Mouse (Mus musculus): ENCODE results near the gene Fam53b.

Fam53b gene

DNA sequence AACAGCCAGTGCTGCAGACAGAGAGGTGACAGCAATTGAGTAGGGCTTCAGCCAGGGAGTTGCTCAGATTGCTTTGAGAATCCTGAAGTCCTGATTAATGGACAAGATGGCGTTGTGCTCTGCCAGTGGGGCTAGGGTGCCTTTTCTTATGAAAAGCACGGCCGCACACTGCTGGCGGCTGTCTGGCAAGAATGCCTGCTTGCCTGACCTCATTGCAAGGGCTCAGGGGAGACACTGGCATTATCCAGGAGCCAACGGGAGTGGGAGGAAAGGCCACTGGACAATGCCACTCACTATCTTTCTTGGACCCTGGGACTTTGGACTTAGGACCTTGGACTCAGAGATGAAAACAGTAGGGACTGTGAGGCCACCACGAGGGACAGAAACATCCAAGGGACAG is 80.2 kb downstream of the Fam53b start:
- DNase-seq = no peak

DNA sequence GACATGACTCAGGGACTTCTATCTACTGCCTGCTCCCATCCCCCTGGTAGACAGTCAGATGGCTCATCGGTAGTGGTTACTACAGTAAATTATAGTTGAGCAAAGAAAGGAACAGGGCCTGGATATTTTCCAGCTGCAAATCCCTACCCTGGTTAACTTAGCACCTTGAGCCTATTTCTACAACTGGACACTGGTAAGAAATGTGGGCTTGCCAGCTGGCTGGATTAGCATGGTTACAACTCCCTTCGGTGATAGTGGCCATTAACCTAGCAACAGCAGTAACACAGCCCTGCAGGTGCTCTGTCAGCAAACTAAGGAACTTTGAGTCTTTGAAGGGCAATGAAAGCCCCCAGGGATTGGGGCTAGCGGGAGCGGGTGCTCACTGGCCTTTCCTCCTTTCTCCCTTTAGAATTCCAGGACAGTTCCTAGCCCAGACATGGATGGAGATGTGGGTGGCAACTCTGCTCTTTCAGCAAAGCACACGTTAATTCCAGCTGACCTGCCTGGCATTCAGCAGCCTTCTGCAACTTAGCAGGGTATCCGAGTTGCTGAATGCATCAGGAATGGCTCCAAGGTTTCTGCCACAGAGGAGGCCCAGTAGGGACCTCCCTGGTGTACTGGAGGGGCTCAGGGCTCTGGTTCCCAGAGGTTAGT is 81.4 kb downstream of the Fam53b start:
- no peak for DNase-seq

DNA sequence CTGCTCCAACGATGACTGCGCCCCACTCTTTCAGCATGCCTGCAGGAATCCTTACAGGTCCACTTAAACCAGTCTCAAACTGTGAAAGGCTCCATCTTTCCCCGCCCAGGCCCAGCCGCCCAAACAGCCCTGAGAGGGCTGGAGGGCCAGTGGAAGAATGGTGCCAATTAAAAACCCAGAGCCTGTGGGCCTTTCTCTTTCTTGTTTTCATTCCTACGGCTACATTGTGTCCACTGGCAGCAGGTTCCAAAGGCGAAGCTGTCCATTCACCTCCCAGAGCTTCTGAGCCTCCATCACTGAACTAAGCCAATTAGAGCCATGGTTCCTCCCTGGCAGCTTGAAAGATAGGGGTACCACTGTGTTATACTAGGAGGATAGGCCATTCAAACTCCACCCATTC is 82.1 kb downstream of the Fam53b start:
- DNase-seq = no peak

DNA sequence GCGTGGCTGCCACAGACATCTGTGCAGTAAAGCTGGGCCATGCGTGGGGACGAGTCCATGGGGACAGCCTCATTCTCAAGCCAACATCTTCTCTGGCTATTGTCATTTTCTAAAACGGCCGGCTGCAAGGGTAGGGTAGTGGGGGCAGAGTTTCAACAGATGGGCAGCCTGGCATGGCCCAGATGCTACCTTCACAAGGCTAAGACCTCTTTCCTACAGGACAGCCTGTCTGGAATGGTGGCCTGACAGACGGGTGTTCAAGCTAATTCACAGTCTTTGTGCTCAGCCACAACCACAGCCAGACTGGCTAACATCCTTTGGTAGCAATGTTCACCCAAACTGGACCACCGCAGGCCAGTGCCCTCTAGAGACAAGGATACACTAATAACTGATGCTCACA is 83.2 kb downstream of the Fam53b start:
- no peak for DNase-seq

DNA sequence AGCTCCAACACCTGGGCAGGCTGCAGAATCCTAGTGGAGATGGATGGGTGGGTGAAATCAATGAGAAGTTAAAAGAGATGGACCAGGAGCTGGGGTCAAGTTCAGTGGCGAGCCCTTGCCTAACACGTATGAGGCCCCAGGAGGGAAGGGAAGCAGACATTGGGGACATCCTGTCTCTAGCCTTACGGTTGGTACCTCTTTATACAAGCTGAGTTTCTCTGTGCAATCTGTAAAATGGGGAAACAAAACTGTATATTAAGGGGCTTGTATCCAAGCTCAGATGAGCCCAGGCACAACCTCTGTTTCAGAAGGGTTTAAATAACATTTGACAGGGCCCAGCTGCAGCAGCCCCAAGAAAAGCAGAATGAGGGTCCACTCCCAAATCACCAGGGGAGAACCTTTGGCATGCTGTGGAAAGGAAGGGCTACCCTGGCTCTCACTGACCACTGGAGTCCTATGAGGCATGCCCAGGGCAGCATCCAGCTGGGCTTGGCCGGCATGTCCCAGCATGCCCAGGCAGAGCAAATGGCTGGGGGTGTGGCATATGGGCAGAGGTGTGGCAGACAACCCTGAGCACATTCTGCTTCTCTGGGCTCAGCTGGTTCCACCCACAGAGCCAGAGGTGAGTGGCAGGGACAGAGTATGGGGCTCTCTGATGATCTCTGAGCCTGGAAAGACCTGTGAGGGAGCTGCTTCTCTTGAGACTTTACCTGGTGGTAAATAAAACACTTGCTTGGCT is 84.4 kb downstream of the Fam53b start:
- DNase-seq = no peak

DNA sequence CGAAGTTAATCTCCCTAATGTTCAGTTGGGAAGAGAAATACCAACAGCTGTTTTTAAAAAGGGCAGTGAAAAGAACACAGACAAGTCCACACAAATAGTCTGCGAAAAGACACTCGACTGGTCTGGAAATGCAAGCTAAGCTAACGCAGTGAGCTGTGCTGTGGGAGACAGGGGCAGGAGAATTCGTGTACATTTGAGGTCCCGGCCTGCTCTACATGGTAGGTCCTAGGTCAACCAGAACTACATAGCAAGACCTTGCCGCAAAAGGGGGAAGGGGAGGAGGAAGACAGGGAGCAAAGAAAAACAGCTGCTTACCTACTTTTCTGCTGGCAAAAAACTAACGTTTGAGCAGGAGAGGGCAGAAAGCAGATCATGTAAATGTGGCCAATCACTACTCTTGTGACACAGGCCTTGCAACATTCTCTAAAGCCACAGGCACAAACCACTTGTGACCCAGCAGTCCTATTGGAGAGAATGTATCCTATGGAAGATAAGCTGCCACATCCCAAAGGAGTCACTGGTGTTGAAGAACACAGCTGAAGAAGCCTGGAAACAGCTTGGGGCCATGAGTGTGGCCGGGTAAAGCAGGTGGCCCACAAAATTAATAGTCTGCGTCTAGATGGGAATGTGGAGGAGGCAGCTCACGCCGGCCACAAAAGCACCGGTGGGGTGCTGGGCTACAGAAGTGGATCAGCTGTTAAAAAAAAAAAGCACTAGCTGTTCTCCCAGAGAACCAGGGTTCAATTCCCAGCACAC is 87.4 kb downstream of the Fam53b start:
- DNase-seq = no peak

DNA sequence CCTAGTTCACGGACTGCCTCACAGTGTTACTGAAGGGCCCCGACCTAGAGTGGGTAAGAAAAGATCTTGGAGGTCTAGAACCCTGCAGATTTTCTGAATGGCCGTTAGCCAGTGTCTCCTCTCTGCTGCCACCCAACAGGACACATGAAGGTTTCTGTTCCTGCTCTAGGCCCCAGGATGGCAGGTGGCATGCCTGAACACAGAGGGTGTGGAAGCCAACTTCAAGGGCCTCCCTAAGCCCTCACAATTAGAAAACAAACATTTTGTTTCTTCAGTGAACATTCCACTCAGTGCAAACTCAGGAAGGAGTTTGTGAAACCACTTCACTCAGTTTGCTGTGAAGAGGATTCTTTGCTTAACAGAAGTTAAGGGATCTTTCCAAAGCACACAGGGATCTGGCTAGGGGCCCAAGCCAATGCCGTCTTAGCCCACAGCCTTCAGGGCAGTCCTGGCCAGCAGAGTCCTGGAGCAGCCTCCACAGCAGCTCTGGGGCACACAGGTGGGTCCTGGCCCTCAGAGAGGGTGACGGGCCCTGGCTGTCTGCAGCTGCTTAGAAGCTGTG is 89.1 kb downstream of the Fam53b start:
- no peak for DNase-seq

DNA sequence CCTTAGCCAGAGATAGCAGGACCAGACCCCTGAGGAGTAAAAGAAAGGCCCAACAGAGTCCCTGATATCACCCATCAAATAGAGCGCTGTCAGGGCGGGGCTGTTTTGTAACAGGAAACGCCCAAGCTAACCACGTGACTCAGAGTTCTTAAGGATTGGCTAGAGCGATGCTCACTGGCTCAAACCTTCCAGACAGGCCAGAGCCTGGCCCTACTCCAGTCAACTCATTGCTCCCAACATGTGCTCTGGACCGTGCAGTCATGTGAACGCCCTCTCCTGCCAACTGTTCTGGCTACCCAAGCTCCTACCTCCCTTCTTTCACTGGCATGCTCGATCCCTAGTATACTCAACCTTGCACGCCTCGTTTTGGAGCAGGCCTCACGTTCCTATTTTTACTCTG is 89.8 kb downstream of the Fam53b start:
- no peak for DNase-seq

DNA sequence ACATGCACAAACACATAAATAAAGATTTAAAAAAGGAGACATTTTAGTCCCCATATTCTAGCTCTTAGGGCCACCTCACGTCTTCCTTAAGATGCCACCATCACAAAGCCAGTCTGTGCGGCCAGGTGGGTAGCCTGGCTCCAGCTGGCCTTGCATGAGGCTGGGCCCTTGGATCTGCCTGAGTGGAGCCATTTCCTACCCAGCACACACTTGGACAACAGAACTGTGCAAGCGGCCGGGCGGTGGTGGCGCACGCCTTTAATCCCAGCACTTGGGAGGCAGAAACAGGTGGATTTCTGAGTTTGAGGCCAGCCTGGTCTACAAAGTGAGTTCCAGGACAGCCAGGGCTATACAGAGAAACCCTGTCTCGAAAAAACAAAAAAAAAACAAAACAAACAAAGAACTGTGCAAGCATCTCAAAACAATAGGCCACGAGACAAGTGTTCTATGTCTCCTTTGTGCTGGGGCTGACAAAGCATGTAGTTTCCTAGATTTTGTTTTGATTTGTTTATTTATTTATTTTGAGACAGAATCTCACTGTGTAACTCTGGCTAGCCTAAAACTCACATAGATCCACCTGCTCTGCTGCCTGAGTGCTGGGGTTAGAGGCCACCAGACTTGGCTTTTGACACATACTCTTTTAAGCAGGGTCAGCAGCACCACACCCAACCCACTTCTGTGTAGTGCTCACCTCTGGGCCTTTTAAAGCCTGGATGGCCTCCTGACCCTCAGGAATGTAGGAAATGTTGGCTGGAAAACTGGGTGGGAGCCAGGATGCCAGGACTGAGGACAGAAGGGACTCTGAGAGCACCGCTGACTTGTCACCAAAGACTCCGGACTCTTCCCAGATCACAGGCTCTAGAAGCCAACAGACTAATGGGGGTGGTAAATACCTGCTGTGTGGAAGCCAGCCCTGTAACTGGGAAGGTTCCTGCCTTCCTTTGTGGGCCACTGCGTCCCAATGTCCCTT is 91.0 kb downstream of the Fam53b start:
- DNase-seq = no peak

DNA sequence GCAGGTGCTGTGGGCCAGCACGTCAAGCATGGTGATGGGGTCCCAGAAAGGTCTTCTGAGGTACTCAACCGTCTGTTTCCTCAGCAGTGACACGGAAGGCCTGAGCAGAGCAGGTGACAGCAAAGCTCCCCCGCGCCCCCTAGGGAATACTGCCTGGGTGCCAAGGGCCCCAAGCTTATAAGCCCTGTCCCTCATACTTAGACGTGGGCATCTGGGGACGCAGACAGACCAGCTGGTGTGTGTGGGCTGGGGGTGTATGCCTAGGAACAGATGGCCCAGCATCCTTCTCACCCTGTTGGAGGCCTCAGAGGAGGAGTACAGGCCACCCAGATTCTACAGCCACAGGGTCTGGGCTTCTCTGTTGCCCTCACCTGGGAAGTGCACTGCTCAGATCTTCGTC is 93.1 kb downstream of the Fam53b start:
- DNase-seq = no peak

DNA sequence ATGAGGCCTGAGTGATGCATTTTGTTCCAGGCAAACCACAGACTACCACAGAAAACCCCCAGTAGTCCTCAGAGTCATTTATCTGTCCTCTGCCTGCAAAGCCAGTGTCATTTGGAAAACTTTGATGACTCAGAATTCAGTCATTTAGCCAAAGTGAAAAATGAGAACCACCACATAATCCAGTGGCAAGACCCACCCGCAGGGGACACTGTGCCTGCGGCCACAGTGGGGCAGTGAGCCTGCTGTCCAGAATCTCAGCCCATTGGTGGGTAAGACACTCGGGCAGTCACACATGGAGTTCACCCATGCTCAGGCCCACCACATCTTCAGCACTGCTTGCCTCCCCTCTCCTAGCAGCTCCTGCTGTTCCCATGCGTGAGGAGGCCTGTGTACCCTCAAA is 94.1 kb downstream of the Fam53b start:
- DNase-seq = no peak

DNA sequence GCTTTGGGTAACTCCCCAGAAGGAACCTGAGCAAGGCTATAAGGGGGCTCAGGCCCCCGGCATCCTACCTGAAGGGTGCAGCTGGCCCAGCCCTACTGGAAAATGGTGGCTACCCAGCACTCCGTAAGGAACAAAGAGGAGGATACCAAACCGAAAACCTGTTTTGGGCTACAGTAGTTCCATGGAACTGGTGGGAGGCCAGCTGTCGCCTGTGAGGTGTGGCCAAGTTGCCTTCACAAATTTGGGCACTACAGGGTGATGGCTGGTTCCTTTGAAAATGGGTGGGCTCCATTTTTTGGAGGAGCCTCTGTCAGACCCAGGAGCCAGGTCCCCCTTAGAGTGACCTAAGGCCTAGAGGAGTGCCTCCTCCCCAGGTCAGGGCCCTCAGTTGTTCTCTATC is 98.4 kb downstream of the Fam53b start:
- DNase-seq = no peak

DNA sequence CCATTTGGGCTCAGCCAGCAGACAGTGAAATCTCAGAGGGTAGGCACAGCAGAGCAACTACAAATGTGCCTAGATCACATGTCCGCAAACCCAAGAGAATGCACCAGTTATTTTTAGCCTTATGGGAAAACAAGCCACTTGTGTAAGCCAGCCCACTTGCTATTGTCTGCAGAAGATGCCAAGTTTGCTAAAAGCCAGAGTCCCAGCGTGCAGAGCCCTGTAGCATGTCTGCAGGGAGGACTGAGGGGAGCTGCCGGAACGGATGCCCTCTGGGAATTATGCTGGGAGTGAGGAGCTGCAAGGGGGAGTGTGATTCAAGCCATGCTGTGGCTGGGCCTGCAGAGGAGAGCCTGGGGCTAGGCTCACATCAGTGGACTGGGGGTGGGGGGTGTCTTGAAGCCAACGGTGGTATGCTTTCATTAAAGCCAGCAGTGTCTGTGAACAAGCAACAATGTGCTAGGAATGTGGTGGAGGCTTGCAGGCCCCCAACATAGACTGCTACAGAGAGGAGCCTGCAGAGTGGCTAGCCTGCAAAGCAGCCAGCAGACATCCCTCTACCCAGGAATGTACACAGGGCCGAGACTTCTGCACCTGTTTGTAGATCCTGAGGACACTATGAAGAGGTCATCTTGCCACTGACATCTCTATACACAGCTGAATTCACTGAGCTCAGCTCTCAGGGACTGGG is 99.3 kb downstream of the Fam53b start:
- DNase-seq = no peak

DNA sequence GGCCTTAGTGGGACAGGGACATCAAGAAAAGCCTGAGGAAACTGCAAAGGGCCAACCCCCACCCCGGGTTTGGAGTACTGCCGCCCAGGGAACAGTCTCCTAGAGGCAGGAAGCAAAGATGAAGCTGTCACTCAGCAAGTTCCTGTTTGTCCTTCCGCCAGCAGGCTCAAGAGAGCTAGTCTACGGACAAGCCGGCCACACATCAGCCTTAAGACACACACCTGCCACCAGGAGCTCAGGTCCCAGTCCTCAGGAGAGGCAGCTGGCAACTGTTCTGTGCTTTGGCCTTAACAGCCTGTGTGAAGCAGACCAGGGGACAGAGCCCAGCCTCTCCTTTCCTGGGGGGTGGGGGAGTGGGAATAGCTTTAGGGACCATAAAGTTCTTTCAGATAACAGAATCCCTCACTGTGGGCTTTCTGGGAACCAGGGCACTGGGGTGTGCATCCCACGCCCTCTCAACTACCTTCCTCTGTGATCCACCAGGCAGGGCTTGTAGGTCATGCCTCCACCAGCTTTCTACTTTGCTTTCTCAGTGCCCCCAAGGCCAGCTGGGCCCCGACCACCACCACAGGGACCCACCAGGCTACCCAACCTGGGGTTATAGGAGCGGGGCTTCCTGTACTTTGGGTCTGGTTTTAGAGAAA is 100.1 kb downstream of the Fam53b start:
- no peak for DNase-seq

DNA sequence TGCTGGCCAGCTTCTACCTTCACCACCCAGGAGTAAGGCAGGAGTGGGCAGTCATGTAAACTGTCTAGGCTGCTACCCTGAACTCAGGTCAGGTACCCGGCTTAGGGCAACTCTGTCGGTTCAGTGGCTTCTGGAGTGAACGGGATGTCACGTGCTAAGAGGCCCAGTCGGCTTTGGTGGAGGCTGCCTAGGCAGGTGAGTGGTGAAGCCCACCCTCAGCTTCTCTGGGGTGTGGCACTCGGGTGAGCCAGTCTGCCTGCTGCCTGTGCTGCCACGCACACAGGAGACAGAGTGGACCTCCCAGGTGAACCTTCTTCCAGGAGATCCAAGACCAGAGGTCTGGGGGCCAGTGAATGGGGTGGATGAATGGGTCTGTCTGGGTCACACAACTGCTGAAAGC is 100.7 kb downstream of the Fam53b start:
- no peak for DNase-seq

DNA sequence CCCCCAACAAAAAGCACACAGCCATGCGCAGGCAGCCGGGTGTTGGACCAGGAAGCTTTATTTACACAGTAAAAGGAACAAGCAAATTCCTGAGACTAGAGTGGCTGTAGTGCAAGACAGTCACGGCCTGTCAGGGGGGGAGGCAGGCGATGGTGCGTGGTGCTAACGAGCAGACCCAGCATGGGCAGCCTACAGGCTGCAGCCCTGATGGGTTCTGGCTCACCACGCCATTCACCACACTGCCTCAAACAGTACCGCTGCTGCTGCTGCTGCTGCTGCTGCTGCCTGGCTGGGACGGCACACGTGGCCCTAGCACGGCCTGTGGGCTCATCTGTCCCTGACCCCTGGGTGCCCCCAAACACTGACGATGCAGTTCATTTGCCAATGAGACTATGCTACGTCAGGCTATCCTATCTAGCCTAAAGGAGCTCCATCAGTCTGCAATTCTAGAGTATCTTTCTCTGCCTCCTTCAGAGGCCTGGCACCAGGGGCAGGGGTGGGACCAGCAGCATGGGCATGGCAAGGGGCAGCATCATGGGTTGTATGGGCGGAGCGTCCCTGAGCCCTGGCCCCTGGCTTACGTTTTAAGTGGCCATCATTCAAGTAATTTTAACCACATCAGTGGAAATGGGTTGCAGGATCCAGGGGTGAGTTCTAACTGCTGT is 101.5 kb downstream of the Fam53b start:
- no peak for DNase-seq

DNA sequence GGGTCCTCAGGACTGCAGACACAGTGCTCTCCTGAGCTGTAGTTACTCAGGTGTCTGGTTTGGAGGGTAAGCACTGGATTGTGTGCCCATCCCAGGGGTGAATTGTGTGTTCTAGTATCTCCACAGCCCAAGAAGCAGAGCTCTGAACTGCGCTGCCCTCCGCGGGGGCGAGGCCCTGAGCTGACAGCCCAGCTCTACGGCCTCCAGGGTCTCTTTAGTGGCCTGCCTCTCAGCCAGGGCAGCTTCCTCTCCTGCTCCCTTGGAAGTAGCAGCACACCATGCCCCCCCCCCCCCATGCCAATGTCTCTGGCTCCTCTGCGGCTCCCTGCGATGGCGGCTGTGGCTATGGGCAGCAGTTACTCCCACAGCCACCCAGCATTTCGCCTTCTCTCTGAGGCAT is 102.1 kb downstream of the Fam53b start:
- DNase-seq = no peak

DNA sequence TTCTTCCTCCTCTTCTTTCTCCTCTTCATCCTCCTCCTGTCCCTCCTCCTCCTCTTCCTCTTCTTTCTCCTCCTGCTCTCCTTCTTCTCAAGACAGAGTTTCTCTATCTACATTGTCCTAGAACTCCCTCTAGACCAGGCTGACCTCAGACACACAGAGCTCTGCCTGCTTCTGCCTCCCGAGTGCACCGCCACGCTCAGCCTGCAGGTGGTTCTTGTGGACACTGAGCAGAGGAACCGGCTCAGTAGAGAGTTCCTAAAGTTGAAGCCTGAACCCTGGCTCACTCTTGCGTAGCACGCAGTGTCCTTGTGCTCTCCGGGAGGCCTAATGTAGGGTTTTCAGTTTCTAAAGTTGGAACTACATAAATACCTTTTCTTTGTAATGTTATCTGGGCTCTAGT is 108.6 kb downstream of the Fam53b start:
- DNase-seq = no peak

DNA sequence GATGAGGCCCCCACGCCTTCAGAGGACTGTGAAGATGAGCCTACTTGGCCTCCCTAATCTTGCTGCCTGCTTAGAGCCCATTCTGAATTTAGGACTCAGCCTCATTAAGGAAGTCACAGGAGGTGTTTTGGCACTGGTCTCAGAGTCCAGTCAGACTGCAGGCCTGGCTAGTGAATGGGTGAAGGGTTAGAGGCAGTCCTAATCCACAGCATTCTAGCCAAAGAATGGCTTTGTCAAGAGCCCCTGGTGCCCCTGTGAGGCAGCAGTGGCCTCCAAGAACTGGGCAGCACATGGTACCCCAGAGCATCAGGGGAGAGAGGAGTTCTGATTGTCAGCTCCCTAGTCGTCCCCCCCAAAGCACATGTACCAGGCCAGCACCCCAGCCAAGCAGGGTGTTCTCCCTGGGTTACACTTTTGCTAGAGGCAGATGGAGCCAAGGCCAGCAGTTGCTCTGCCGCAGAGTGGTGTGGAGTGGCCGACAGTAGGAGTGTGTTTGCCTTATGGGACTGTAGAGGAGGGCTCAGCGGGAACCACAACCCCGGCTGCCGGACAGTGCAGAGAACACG is 109.3 kb downstream of the Fam53b start:
- DNase-seq = no peak

DNA sequence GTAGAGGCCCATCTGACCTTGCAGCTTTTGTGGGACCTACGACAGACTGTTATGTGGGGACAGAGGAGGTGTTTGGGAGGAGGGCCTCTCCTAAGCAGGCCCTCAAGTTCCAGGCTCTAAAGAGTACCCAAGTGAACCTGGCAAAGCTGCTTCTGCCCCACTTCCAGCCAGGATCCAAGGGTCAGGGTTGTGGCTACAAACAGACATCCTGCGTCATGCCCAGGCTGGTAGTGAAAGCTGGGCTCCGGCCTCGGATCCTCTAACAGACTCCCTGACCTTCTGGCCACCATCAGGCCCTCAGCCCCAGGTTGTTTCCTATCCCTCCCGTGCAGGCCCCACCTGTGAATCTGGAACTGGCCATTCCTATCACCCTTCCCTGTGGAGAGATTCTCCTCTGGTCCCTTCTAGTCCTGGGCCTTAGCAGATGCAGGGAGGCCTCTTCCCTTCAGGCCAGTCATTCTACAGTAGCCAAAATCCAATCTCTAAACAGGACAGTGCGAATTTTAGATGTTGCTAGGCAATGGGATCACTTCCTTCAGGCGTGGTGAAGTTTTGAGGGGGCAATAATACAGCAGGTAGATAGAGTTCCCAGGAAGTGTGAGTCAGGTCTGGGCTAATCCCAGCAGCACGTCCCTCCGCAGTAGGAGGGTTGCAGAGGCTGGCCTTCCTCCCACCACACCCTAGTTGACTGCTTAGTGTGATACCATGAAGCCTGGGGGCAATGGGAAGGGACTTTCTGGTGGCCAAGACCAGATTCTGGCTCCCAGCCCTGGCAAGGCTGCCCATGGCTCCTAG is 110.0 kb downstream of the Fam53b start:
- no peak for DNase-seq

Data from right cerebral cortex, postnatal 4 days (tissue).